Mouse (Mus musculus): Measurements from ENCODE around the gene Prl. TPM values are rescaled to one million over a fixed set of nuclear protein-coding genes. Genes with fewer than 3 reads are reported as not detected.

Prl gene
- not detected in 2 replicates for polyA plus RNA-seq (2014; fragmentation: Nextera tagmentation; extraction: Ambion mirVana)

- Histone ChIP-seq H3K27ac (replicated peaks; ENCODE audit: low read depth, low read length) (no peak within 1 kb of the TSS), H3K9ac (ENCODE audit: low read length) (no peak within 1 kb of the TSS), H3K9me3 (ENCODE audit: control insufficient read depth, low read length) (no peaks in the 10 kb centered on the region), H3K4me3 (ENCODE audit: low read depth, low read length) (no peak within 1 kb of the TSS), H3K4me1 (ENCODE audit: control insufficient read depth, insufficient read depth, low read length) (no peaks in the 10 kb centered on the region), H3K36me3 (ENCODE audit: control insufficient read depth, insufficient read depth, low read length) (no peaks in the 10 kb centered on the region), H3K27me3 (ENCODE audit: control insufficient read depth, insufficient read depth, low read length) (no peaks in the 10 kb centered on the region), H3K4me2 (ENCODE audit: low read depth, severe bottlenecking) (no peak within 1 kb of the TSS)
- no peak for DNase-seq (ENCODE audit: low spot score)
- 85% methylated on average over 1 of the region's 1 CpGs for WGBS
- ATAC-seq (ENCODE audit: insufficient number of reproducible peaks, low FRiP score, low TSS enrichment, low read depth), result no peak
Observed at GRCm38 (mm10) chr13:27057270-27057669, at the start of gene Prl. Gene Prl (plus strand): TSS chr13:27057570.

GRCm38 (mm10) chr13:27026614-27027013 is 30.8 kb upstream of the Prl start:
- H3K36me3 ChIP-seq (ENCODE audit: control insufficient read depth, insufficient read depth, low read length), result no peaks in the 10 kb centered on the region
- WGBS, result 80% methylated on average over 1 of the region's 1 CpGs
- H3K4me2 ChIP-seq (ENCODE audit: low read depth, severe bottlenecking), result no peak overlapping the region
- ATAC-seq (ENCODE audit: insufficient number of reproducible peaks, low FRiP score, low TSS enrichment, low read depth) (no peak), DNase-seq (ENCODE audit: low spot score) (no peak)
- no peak overlapping the region for H3K27ac ChIP-seq (replicated peaks; ENCODE audit: low read depth, low read length)
- H3K9me3 ChIP-seq (ENCODE audit: control insufficient read depth, low read length), result no peaks in the 10 kb centered on the region
- H3K27me3 ChIP-seq (ENCODE audit: control insufficient read depth, insufficient read depth, low read length), result no peaks in the 10 kb centered on the region
- no peak overlapping the region for H3K4me3 ChIP-seq (ENCODE audit: low read depth, low read length)
- H3K4me1 ChIP-seq (ENCODE audit: control insufficient read depth, insufficient read depth, low read length), result no peaks in the 10 kb centered on the region
- no peak overlapping the region for H3K9ac ChIP-seq (ENCODE audit: low read length)

- no peaks in the 10 kb centered on the region for H3K27me3 ChIP-seq (ENCODE audit: control insufficient read depth, insufficient read depth, low read length)
- no peak overlapping the region for H3K4me3 ChIP-seq (ENCODE audit: low read depth, low read length)
- no peak overlapping the region for H3K4me2 ChIP-seq (ENCODE audit: low read depth, severe bottlenecking)
- ATAC-seq (ENCODE audit: insufficient number of reproducible peaks, low FRiP score, low TSS enrichment, low read depth) (no peak), DNase-seq (ENCODE audit: low spot score) (no peak)
- 93% methylated on average over 1 of the region's 1 CpGs for WGBS
- no peaks in the 10 kb centered on the region for H3K9me3 ChIP-seq (ENCODE audit: control insufficient read depth, low read length)
- H3K36me3 ChIP-seq (ENCODE audit: control insufficient read depth, insufficient read depth, low read length), result no peaks in the 10 kb centered on the region
- no peak overlapping the region for H3K27ac ChIP-seq (replicated peaks; ENCODE audit: low read depth, low read length)
- no peak overlapping the region for H3K9ac ChIP-seq (ENCODE audit: low read length)
- peaks cover 4% of the 10 kb centered on the region for H3K4me1 ChIP-seq (ENCODE audit: control insufficient read depth, insufficient read depth, low read length)
Observed at GRCm38 (mm10) chr13:27027376-27027775, 30.0 kb upstream of the Prl start.

- Histone ChIP-seq H3K27me3 (ENCODE audit: control insufficient read depth, insufficient read depth, low read length) (no peaks in the 10 kb centered on the region), H3K9me3 (ENCODE audit: control insufficient read depth, low read length) (no peaks in the 10 kb centered on the region), H3K36me3 (ENCODE audit: control insufficient read depth, insufficient read depth, low read length) (no peaks in the 10 kb centered on the region), H3K4me2 (ENCODE audit: low read depth, severe bottlenecking) (no peak overlapping the region), H3K4me3 (ENCODE audit: low read depth, low read length) (no peak overlapping the region), H3K27ac (replicated peaks; ENCODE audit: low read depth, low read length) (no peak overlapping the region), H3K9ac (ENCODE audit: low read length) (no peak overlapping the region), H3K4me1 (ENCODE audit: control insufficient read depth, insufficient read depth, low read length) (peaks cover 4% of the 10 kb centered on the region)
- ATAC-seq (ENCODE audit: insufficient number of reproducible peaks, low FRiP score, low TSS enrichment, low read depth) (no peak), DNase-seq (ENCODE audit: low spot score) (no peak)
- WGBS, result 92% methylated on average over 2 of the region's 2 CpGs
Observed at GRCm38 (mm10) chr13:27028501-27029240, 28.7 kb upstream of the Prl start.

- 16% methylated on average over 4 of the region's 4 CpGs for WGBS
- peak; percentile 50 for DNase-seq (ENCODE audit: low spot score)
- Histone ChIP-seq H3K27me3 (ENCODE audit: control insufficient read depth, insufficient read depth, low read length) (no peaks in the 10 kb centered on the region), H3K36me3 (ENCODE audit: control insufficient read depth, insufficient read depth, low read length) (no peaks in the 10 kb centered on the region), H3K9me3 (ENCODE audit: control insufficient read depth, low read length) (no peaks in the 10 kb centered on the region), H3K4me2 (ENCODE audit: low read depth, severe bottlenecking) (no peak overlapping the region), H3K27ac (replicated peaks; ENCODE audit: low read depth, low read length) (peak overlapping the region; percentile 47), H3K4me1 (ENCODE audit: control insufficient read depth, insufficient read depth, low read length) (peaks cover 4% of the 10 kb centered on the region), H3K9ac (ENCODE audit: low read length) (no peak overlapping the region), H3K4me3 (ENCODE audit: low read depth, low read length) (no peak overlapping the region)
- ATAC-seq (ENCODE audit: insufficient number of reproducible peaks, low FRiP score, low TSS enrichment, low read depth), result 0 out of 2 replicates have a peak, but pooled peaks have one; percentile 62
Observed at GRCm38 (mm10) chr13:27031101-27031852, 26.1 kb upstream of the Prl start.

- Histone ChIP-seq H3K27ac (replicated peaks; ENCODE audit: low read depth, low read length) (peak overlapping the region; percentile 47), H3K36me3 (ENCODE audit: control insufficient read depth, insufficient read depth, low read length) (no peaks in the 10 kb centered on the region), H3K4me2 (ENCODE audit: low read depth, severe bottlenecking) (no peak overlapping the region), H3K4me3 (ENCODE audit: low read depth, low read length) (no peak overlapping the region), H3K9me3 (ENCODE audit: control insufficient read depth, low read length) (no peaks in the 10 kb centered on the region), H3K9ac (ENCODE audit: low read length) (no peak overlapping the region), H3K27me3 (ENCODE audit: control insufficient read depth, insufficient read depth, low read length) (no peaks in the 10 kb centered on the region), H3K4me1 (ENCODE audit: control insufficient read depth, insufficient read depth, low read length) (peaks cover 4% of the 10 kb centered on the region)
- 66% methylated on average over 1 of the region's 1 CpGs for WGBS
- ATAC-seq (ENCODE audit: insufficient number of reproducible peaks, low FRiP score, low TSS enrichment, low read depth), result 0 out of 2 replicates have a peak, but pooled peaks have one; percentile 35
- DNase-seq (ENCODE audit: low spot score), result peak; percentile 32
Observed at GRCm38 (mm10) chr13:27031853-27032240, 25.5 kb upstream of the Prl start.

- Histone ChIP-seq H3K9ac (ENCODE audit: low read length) (no peak overlapping the region), H3K27ac (replicated peaks; ENCODE audit: low read depth, low read length) (no peak overlapping the region), H3K36me3 (ENCODE audit: control insufficient read depth, insufficient read depth, low read length) (no peaks in the 10 kb centered on the region), H3K27me3 (ENCODE audit: control insufficient read depth, insufficient read depth, low read length) (no peaks in the 10 kb centered on the region), H3K4me2 (ENCODE audit: low read depth, severe bottlenecking) (no peak overlapping the region), H3K4me1 (ENCODE audit: control insufficient read depth, insufficient read depth, low read length) (peaks cover 4% of the 10 kb centered on the region), H3K9me3 (ENCODE audit: control insufficient read depth, low read length) (no peaks in the 10 kb centered on the region), H3K4me3 (ENCODE audit: low read depth, low read length) (no peak overlapping the region)
- DNase-seq (ENCODE audit: low spot score) (no peak), ATAC-seq (ENCODE audit: insufficient number of reproducible peaks, low FRiP score, low TSS enrichment, low read depth) (no peak)
- whole genome bisulfite sequencing, result 83% methylated on average over 2 of the region's 2 CpGs
Observed at GRCm38 (mm10) chr13:27032998-27033397, 24.4 kb upstream of the Prl start.

- no peak for DNase-seq (ENCODE audit: low spot score)
- Histone ChIP-seq H3K9me3 (ENCODE audit: control insufficient read depth, low read length) (no peaks in the 10 kb centered on the region), H3K4me3 (ENCODE audit: low read depth, low read length) (no peak overlapping the region), H3K36me3 (ENCODE audit: control insufficient read depth, insufficient read depth, low read length) (no peaks in the 10 kb centered on the region), H3K9ac (ENCODE audit: low read length) (no peak overlapping the region), H3K27ac (replicated peaks; ENCODE audit: low read depth, low read length) (no peak overlapping the region), H3K4me1 (ENCODE audit: control insufficient read depth, insufficient read depth, low read length) (no peaks in the 10 kb centered on the region), H3K4me2 (ENCODE audit: low read depth, severe bottlenecking) (no peak overlapping the region), H3K27me3 (ENCODE audit: control insufficient read depth, insufficient read depth, low read length) (no peaks in the 10 kb centered on the region)
- no peak for ATAC-seq (ENCODE audit: insufficient number of reproducible peaks, low FRiP score, low TSS enrichment, low read depth)
- WGBS, result 91% methylated on average over 2 of the region's 2 CpGs
Observed at GRCm38 (mm10) chr13:27042185-27042584, 15.2 kb upstream of the Prl start.

Data from limb, embryonic 11.5 days (tissue).